Mouse (Mus musculus) kidney, embryonic 14.5 days (tissue): ENCODE measurements at regions not wholly inside any gene's neighbourhood (a gene's known extent, or its start where the extent isn't known, plus 50 kb on each side); places are given as distances from the start of the nearest gene placed in this dataset.

ENCODE experiments used
- ATAC-seq: fragments of 200-750 bp; cut with Nextera tagmentation; 2 replicates; pipeline ENCODE4 v1.8.0; 2017; ENCODE audit warnings: moderate number of reproducible peaks, mild to moderate bottlenecking, moderate TSS enrichment, moderate library complexity; ENCODE audit not compliant: low FRiP score, low TSS enrichment
- H3K27ac ChIP-seq: fragments of 300-500 bp; sonication (generic); 2 replicates; pipeline ENCODE4 v1.5.1; 2014; ENCODE audit warnings: low read depth, mild to moderate bottlenecking, low read length, moderate library complexity, mixed read lengths
- H3K27me3 ChIP-seq: fragments of 300-500 bp; sonication (generic); 2 replicates; pipeline ENCODE4 v1.6.1; 2014; ENCODE audit warnings: mild to moderate bottlenecking, low read length; ENCODE audit not compliant: control insufficient read depth, insufficient read depth
- H3K36me3 ChIP-seq: fragments of 300-500 bp; sonication (generic); 2 replicates; pipeline ENCODE4 v1.6.1; 2014; ENCODE audit warnings: low read length, mixed read lengths; ENCODE audit not compliant: control insufficient read depth, insufficient read depth
- H3K4me1 ChIP-seq: fragments of 300-500 bp; sonication (generic); 2 replicates; pipeline ENCODE4 v1.6.1; 2014; ENCODE audit warnings: low read length, mixed read lengths; ENCODE audit not compliant: control insufficient read depth, insufficient read depth
- H3K4me2 ChIP-seq: fragments of 300-500 bp; sonication (generic); replicated peaks from 2 replicates; pipeline ENCODE4 v1.6.1; 2014; ENCODE audit warnings: low read depth, mild to moderate bottlenecking, low read length
- H3K4me3 ChIP-seq: fragments of 300-500 bp; sonication (generic); 2 replicates; pipeline ENCODE4 v1.5.1; 2014; ENCODE audit warnings: mild to moderate bottlenecking, low read length
- H3K9ac ChIP-seq: fragments of 300-500 bp; sonication (generic); 2 replicates; pipeline ENCODE4 v1.6.1; 2014; ENCODE audit warnings: low read depth, mild to moderate bottlenecking, low read length, moderate library complexity
- H3K9me3 ChIP-seq: fragments of 300-500 bp; sonication (generic); 2 replicates; pipeline ENCODE4 v1.6.1; 2016; ENCODE audit warnings: low read length; ENCODE audit not compliant: control insufficient read depth
- WGBS: fragments of 180-500 bp; shearing (Covaris S2); extraction: QIAGEN DNeasy Blood & Tissue Kit; methylation state at CpG from one replicate; pipeline ENCODE4 v1.1.7; 2014; 5-methylcytosine and 5-hydroxymethylcytosine counted together

DNA sequence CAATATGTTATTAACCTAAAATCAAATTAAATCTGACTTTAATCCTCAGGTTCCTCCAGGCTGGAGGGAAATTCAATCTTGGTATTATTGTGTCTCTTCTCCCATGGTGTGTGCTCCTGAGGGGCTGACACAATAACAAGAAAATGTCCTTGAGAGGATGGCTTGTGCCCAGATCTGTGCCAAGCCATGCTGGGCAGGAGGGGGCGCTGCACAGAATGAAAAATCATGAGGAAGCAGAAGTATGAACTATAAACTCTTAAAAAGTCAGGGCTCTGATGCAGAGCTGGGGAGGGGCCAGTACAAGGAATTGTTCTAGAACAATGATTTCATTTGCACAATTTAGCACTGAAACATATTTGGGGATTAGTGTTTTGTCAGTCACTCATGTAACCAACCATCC, 312.5 kb upstream of the Kdm8 start:
- Histone ChIP-seq H3K9me3 (no peaks in the 10 kb centered on the region), H3K4me3 (no peak overlapping the region), H3K4me2 (no peak overlapping the region), H3K36me3 (no peaks in the 10 kb centered on the region), H3K27me3 (no peaks in the 10 kb centered on the region), H3K4me1 (no peaks in the 10 kb centered on the region), H3K9ac (no peak overlapping the region), H3K27ac (no peak overlapping the region)
- ATAC-seq, result no peak
- WGBS, result 71% methylated on average over 1 of the region's 1 CpGs

DNA sequence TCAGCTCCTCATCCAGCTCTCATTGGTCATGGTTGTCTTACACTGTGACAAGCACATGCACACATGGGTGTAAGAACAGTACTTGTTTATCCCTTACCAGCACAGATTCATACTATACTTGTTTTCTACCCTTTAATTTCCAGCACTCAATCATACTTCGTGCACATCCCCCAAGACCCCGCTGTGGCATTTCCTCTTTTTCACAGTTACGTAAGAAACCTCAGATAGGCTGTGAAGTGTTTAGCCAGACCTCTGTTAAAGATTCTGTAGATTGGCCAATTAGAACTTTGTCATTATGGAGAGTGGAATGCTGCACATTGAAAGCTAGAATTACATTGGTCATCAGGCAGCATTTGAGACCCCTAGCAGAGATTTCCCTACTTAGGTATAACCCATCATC, 305.9 kb upstream of the Kdm8 start:
- H3K4me3 ChIP-seq, result no peak overlapping the region
- H3K4me1 ChIP-seq, result no peaks in the 10 kb centered on the region
- H3K36me3 ChIP-seq, result no peaks in the 10 kb centered on the region
- no peak overlapping the region for H3K27ac ChIP-seq
- no peak for ATAC-seq
- WGBS, result 89% methylated on average over 3 of the region's 3 CpGs
- H3K9ac ChIP-seq, result no peak overlapping the region
- H3K4me2 ChIP-seq, result no peak overlapping the region
- H3K9me3 ChIP-seq, result no peaks in the 10 kb centered on the region
- H3K27me3 ChIP-seq, result no peaks in the 10 kb centered on the region

DNA sequence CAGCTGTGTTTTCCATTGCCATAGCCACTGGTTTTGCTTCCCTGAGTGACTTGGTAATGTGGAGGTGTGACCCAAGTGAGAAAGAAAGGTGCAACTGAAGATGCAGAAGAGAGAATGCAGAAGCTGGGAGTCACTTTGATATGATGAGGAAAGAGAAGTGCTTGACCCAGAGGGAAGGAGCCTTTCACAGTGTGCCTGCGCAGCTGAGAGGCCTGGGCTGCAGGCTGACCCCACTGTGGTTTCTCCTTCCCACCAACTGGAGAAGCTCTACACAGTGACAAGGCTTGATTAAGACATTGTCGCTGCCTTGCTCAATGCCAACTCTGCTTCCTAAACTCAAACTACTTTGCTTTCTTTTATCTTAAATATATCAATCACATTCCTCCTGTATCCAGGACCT, 305.3 kb upstream of the Kdm8 start:
- no peak overlapping the region for H3K4me2 ChIP-seq
- no peaks in the 10 kb centered on the region for H3K4me1 ChIP-seq
- H3K36me3 ChIP-seq, result no peaks in the 10 kb centered on the region
- H3K9ac ChIP-seq, result no peak overlapping the region
- no peaks in the 10 kb centered on the region for H3K9me3 ChIP-seq
- 90% methylated on average over 2 of the region's 2 CpGs for WGBS
- no peak for ATAC-seq
- H3K4me3 ChIP-seq, result no peak overlapping the region
- H3K27ac ChIP-seq, result no peak overlapping the region
- no peaks in the 10 kb centered on the region for H3K27me3 ChIP-seq

DNA sequence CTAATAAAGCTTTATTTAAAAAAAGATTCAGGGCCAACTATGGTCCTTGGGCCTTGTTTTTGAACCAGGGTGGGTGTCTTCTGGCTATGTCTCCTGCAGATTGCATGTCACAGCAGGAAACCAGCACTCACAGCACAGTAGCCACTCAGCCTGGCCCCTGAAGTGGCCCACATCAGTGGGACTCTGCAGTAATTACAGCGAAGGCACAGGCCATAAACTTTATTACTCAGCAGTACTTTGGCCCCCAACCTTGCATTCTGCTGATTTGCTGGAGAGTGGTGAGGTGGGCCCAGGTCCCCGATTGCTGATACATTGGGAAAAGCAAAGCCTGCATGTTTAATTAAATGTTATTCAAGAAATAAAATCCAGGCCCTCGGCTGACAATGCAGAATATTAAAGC, 303.6 kb upstream of the Kdm8 start:
- H3K4me1 ChIP-seq, result no peaks in the 10 kb centered on the region
- H3K27ac ChIP-seq, result no peak overlapping the region
- no peaks in the 10 kb centered on the region for H3K27me3 ChIP-seq
- WGBS, result 20% methylated on average over 3 of the region's 3 CpGs
- ATAC-seq, result no peak
- no peak overlapping the region for H3K4me2 ChIP-seq
- no peaks in the 10 kb centered on the region for H3K9me3 ChIP-seq
- H3K4me3 ChIP-seq, result no peak overlapping the region
- no peaks in the 10 kb centered on the region for H3K36me3 ChIP-seq
- H3K9ac ChIP-seq, result no peak overlapping the region

DNA sequence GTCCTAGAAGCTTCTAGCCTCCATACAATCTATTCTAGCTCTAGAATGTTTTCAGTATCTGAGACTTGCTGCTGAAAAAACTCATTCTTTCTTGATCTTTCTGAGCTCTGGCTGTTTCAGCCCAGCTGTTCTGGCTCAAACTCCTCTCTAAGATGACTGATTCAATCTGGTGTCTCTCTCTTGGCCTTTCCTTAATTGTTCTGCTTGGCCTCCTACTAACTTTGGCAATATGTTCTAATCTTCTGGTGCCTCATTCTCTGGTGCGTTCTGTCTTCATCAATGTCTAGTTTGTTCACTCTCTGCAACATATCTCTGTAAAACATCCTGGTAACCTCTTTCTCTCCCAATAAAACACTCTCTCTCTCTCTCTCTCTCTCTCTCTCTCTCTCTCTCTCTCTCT, 302.6 kb upstream of the Kdm8 start:
- Histone ChIP-seq H3K9ac (no peak overlapping the region), H3K4me2 (no peak overlapping the region), H3K9me3 (no peaks in the 10 kb centered on the region), H3K36me3 (no peaks in the 10 kb centered on the region), H3K27ac (no peak overlapping the region), H3K4me1 (no peaks in the 10 kb centered on the region), H3K4me3 (no peak overlapping the region), H3K27me3 (no peaks in the 10 kb centered on the region)
- ATAC-seq, result no peak
- WGBS, result 67% methylated on average over 1 of the region's 1 CpGs

DNA sequence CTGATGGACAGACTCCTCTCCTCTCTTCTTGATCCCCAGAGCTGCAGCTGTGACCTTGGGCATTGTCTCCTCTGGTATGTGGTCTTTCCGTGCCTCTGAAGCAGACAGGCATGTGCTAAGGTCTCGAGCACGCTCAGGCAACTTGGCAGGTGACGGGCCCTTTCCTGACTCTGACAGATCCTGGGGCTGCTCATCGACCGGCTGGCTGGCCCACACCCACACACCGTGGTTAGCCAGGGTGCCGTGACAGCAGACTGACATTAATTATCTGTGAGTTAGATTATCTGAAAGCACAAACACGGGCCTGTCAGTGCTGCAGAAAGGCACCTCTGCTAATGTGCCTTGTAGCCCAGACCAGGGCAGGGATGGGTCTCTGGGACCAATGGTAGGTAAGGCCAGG, 298.5 kb upstream of the Kdm8 start:
- 33% methylated on average over 9 of the region's 9 CpGs for WGBS
- no peak overlapping the region for H3K4me3 ChIP-seq

DNA sequence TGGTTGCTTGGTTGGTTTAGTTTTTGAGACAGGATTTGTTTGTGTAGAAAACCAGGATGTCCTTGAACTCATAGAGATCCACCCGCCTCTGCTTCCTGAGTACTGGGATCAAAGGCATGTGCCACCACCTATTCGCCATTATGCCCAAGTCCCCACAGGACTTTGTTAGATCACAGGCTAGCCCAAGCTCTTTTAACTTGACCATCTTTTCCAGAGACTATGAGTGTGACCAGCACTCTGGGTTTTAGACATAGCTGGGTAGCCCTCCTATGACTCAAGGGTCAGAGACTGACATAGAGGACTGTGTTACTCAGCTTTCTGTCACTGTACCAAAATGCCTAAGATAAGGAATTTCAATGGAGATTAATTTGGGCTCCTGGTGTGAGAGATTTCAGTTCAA, 295.3 kb upstream of the Kdm8 start:
- no peaks in the 10 kb centered on the region for H3K36me3 ChIP-seq
- no peak for ATAC-seq
- no peaks in the 10 kb centered on the region for H3K4me1 ChIP-seq
- no peaks in the 10 kb centered on the region for H3K27me3 ChIP-seq
- WGBS, result 85% methylated on average over 2 of the region's 2 CpGs
- H3K9me3 ChIP-seq, result no peaks in the 10 kb centered on the region
- H3K4me3 ChIP-seq, result no peak overlapping the region
- no peak overlapping the region for H3K27ac ChIP-seq
- H3K4me2 ChIP-seq, result no peak overlapping the region
- H3K9ac ChIP-seq, result no peak overlapping the region

More for the DNA sequence above, 298.5 kb upstream of the Kdm8 start:
- H3K9me3 ChIP-seq, result no peaks in the 10 kb centered on the region
- no peak overlapping the region for H3K9ac ChIP-seq
- H3K27ac ChIP-seq, result no peak overlapping the region
- H3K4me1 ChIP-seq, result no peaks in the 10 kb centered on the region
- H3K36me3 ChIP-seq, result no peaks in the 10 kb centered on the region
- ATAC-seq, result no peak
- H3K27me3 ChIP-seq, result no peaks in the 10 kb centered on the region
- H3K4me2 ChIP-seq, result no peak overlapping the region

DNA sequence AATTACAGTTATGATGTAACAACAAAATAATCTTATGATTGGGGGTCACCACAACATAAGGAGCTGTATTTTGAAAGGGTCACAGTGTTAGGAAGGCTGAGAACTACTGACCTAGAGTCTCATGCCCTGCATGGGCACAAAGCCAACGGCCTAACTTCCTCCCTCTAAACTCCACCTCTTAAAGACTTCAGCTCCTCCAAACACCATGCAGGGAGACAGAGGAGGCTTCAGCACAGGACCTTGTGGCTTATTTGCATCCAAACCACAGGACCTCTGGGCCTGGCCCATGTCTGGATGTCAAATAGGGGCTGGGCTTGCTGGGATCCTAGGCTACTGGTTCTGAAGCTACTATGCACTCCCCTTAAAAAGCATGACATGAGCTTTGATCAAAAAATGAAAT, 294.7 kb upstream of the Kdm8 start:
- H3K4me1 ChIP-seq, result no peaks in the 10 kb centered on the region
- H3K27ac ChIP-seq, result no peak overlapping the region
- no peak overlapping the region for H3K4me3 ChIP-seq
- ATAC-seq, result no peak
- H3K36me3 ChIP-seq, result no peaks in the 10 kb centered on the region
- H3K27me3 ChIP-seq, result no peaks in the 10 kb centered on the region
- no peak overlapping the region for H3K4me2 ChIP-seq
- H3K9ac ChIP-seq, result no peak overlapping the region
- no peaks in the 10 kb centered on the region for H3K9me3 ChIP-seq
- WGBS, result 67% methylated on average over 1 of the region's 1 CpGs

DNA sequence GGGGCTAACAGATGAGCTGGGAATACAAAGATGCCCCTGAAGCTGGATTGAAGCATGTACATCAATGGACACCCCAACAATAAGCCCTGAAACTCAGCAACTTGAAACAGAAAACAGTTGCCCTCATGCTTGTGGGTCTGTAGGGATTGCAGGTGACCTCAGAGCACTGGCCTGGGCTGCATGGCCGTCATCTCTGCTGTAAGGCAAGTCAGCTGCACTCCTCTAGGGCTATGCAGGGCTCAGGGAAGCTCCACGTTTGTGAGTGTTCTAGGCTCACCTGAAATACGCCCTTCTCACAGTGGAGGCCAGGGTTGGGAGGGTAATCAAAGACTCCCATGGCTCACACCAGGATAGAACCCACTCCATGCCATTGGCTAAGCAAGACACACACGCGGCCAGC, 292.2 kb upstream of the Kdm8 start:
- no peaks in the 10 kb centered on the region for H3K27me3 ChIP-seq
- no peak overlapping the region for H3K27ac ChIP-seq
- no peak for ATAC-seq
- H3K4me3 ChIP-seq, result no peak overlapping the region
- no peaks in the 10 kb centered on the region for H3K36me3 ChIP-seq
- no peaks in the 10 kb centered on the region for H3K4me1 ChIP-seq
- no peaks in the 10 kb centered on the region for H3K9me3 ChIP-seq
- H3K9ac ChIP-seq, result no peak overlapping the region
- WGBS, result 82% methylated on average over 5 of the region's 5 CpGs
- no peak overlapping the region for H3K4me2 ChIP-seq

DNA sequence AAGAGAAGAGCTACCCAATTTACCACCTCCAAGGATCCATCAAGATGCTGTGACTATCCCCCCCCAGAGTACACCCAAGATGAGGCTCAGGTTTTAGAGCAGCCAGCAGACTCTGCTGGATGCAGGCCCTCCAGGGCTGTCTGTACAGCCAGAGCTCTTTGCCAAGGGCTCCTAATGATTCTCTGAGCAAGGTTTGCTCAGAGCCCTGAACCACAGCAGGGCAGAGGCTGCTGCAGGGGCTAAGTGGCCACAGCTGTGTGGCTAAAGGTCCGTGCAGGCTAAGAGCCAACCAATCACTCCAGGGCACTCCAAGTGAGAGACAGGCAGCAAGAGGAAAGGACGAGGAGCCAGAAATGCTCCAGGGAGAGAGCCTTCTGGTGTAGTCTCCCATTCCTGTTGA, 289.2 kb upstream of the Kdm8 start:
- WGBS, result 34% methylated on average over 2 of the region's 2 CpGs
- H3K4me3 ChIP-seq, result no peak overlapping the region
- H3K4me2 ChIP-seq, result no peak overlapping the region
- no peak for ATAC-seq
- no peak overlapping the region for H3K9ac ChIP-seq
- no peaks in the 10 kb centered on the region for H3K27me3 ChIP-seq
- no peaks in the 10 kb centered on the region for H3K4me1 ChIP-seq
- no peaks in the 10 kb centered on the region for H3K36me3 ChIP-seq
- no peaks in the 10 kb centered on the region for H3K9me3 ChIP-seq
- no peak overlapping the region for H3K27ac ChIP-seq
